ENCODE assay signal across 12 mouse cellular contexts in the genomic region with DNA sequence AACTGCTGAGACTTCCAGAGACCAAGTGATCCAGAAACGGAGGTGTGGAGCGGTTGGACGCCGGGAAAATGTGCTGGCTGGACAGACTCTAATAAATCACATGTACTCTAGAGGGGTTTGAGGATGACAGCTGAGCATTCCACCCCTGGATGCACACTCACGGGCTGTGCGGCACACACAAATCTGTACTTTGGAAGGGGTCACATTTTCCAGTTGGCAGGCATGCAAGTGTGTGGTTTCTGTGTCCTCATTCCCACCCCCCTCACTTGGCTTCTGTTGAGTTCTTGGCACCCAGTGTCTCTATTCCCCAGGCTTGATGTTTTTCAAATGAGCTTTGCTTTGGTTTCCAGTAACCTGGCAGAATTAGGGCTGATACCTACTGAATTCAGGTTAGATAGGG. TPM values are rescaled to one million over a fixed set of nuclear protein-coding genes. Genes with fewer than 3 reads are reported as not detected.
DNase-seq lines count a peak whose midpoint lies in the region; ATAC-seq lines count a peak whose summit lies in the region.
"Had no signal": no experiment of that assay in that cellular context is flagged by ENCODE, and none has a peak within 500 bp of the region (broad histone marks: within the 10 kb centered on the region; RNA-seq: fewer than 3 reads in every experiment).

No protein-coding gene starts in this region.

- ATAC-seq in limb, embryonic 13.5 days (ENCODE audit: low FRiP score, low read depth), result peak; percentile 69
- 0 out of 2 replicates have a peak, but pooled peaks have one; percentile 48 for ATAC-seq in limb, embryonic 15.5 days (ENCODE audit: insufficient number of reproducible peaks, low FRiP score, low TSS enrichment, low read depth)

- no peak overlapping the region for H3K9ac ChIP-seq in limb, embryonic 13.5 days
- H3K9ac ChIP-seq in limb, embryonic 15.5 days, result no peak overlapping the region

- peaks cover 30% of the 10 kb centered on the region for H3K4me1 ChIP-seq in heart, embryonic 10.5 days
- H3K4me1 ChIP-seq in limb, embryonic 13.5 days, result 0 out of 2 replicates have a peak, but pooled peaks cover 5% of the 10 kb centered on the region
- no peaks in the 10 kb centered on the region for H3K4me1 ChIP-seq in limb, embryonic 10.5 days
- 0 out of 2 replicates have a peak, but pooled peaks cover 3% of the 10 kb centered on the region for H3K4me1 ChIP-seq in limb, embryonic 15.5 days

- H3K27ac ChIP-seq in heart, embryonic 10.5 days, result no peak overlapping the region
- 0 out of 2 replicates have a peak overlapping the region, but pooled peaks have one; percentile 22 for H3K27ac ChIP-seq in limb, embryonic 13.5 days
- no peak overlapping the region for H3K27ac ChIP-seq in limb, embryonic 10.5 days
- H3K27ac ChIP-seq in limb, embryonic 15.5 days, result peak overlapping the region; percentile 5
- H3K27ac ChIP-seq: macrophage had no signal

- no peaks in the 10 kb centered on the region for H3K9me3 ChIP-seq in heart, embryonic 10.5 days
- no peaks in the 10 kb centered on the region for H3K9me3 ChIP-seq in limb, embryonic 13.5 days
- H3K9me3 ChIP-seq in limb, embryonic 10.5 days (replicated peaks), result no peaks in the 10 kb centered on the region
- H3K9me3 ChIP-seq in limb, embryonic 15.5 days, result no peaks in the 10 kb centered on the region

- peak; percentile 89 for DNase-seq in heart, adult 11 months
- DNase-seq in heart, embryonic 10.5 days (ENCODE audit: low spot score), result no peak
- DNase-seq in limb, embryonic 10.5 days (ENCODE audit: low spot score), result no peak
- peak; percentile 89 for DNase-seq in cerebellum, postnatal 14 days
- DNase-seq in yolk sac, embryonic 10.5 days (ENCODE audit: low spot score), result no peak
- DNase-seq: adrenal gland, adult 2 months; gastrocnemius, postnatal 10 days had no signal

- H3K4me3 ChIP-seq in heart, embryonic 10.5 days, result no peak overlapping the region
- no peak overlapping the region for H3K4me3 ChIP-seq in limb, embryonic 13.5 days
- H3K4me3 ChIP-seq in limb, embryonic 10.5 days, result no peak overlapping the region
- no peak overlapping the region for H3K4me3 ChIP-seq in limb, embryonic 15.5 days
- H3K4me3 ChIP-seq: erythroblast, embryonic 14.5 days had no signal

- no peaks in the 10 kb centered on the region for H3K27me3 ChIP-seq in heart, embryonic 10.5 days (ENCODE audit: insufficient read depth, poor library complexity, severe bottlenecking)
- no peaks in the 10 kb centered on the region for H3K27me3 ChIP-seq in limb, embryonic 13.5 days
- no peaks in the 10 kb centered on the region for H3K27me3 ChIP-seq in limb, embryonic 10.5 days (ENCODE audit: low read depth, poor library complexity, severe bottlenecking)
- no peaks in the 10 kb centered on the region for H3K27me3 ChIP-seq in limb, embryonic 15.5 days

- no peak overlapping the region for H3K4me2 ChIP-seq in limb, embryonic 13.5 days (replicated peaks)
- H3K4me2 ChIP-seq in limb, embryonic 15.5 days, result no peak overlapping the region
- H3K4me2 ChIP-seq: liver, embryonic 11.5 days had no signal

- peaks cover 49% of the 10 kb centered on the region for H3K36me3 ChIP-seq in heart, embryonic 10.5 days
- peaks cover 62% of the 10 kb centered on the region for H3K36me3 ChIP-seq in limb, embryonic 13.5 days
- H3K36me3 ChIP-seq in limb, embryonic 10.5 days, result peaks cover 64% of the 10 kb centered on the region
- peaks cover 53% of the 10 kb centered on the region for H3K36me3 ChIP-seq in limb, embryonic 15.5 days

- WGBS in heart, embryonic 10.5 days, result 89% methylated on average over 6 of the region's 6 CpGs
- 77% methylated on average over 6 of the region's 6 CpGs for WGBS in limb, embryonic 13.5 days
- WGBS in limb, embryonic 10.5 days, result 87% methylated on average over 6 of the region's 6 CpGs
- 61% methylated on average over 6 of the region's 6 CpGs for WGBS in limb, embryonic 15.5 days

RNA-seq across cellular contexts. Expression of a gene that starts 20.4 kb away (rescaled TPM):
- 1.8 and 2.3 TPM in 2 replicates for polyA plus RNA-seq in heart, embryonic 10.5 days (2016; fragmentation: Nextera tagmentation; extraction: Ambion mirVana)
- 3.5 and 3.7 TPM in 2 replicates for polyA plus RNA-seq in limb, embryonic 13.5 days (2015; fragmentation: Nextera tagmentation; extraction: Ambion mirVana)
- 1.3 TPM in 2 replicates for polyA plus RNA-seq in limb, embryonic 10.5 days (2016; fragmentation: Nextera tagmentation; extraction: Ambion mirVana)
- polyA plus RNA-seq in limb, embryonic 15.5 days (2015; fragmentation: Nextera tagmentation; extraction: Ambion mirVana), result 7.1 and 7.3 TPM in 2 replicates
- polyA plus RNA-seq: erythroblast, embryonic 14.5 days had no signal

RNA-seq across cellular contexts. Expression of a gene that starts 54.7 kb away (rescaled TPM):
- 44.4 and 64.0 TPM in 2 replicates for polyA plus RNA-seq in heart, embryonic 10.5 days (2016; fragmentation: Nextera tagmentation; extraction: Ambion mirVana)
- polyA plus RNA-seq in limb, embryonic 13.5 days (2015; fragmentation: Nextera tagmentation; extraction: Ambion mirVana), result 1.9 and 2.1 TPM in 2 replicates
- polyA plus RNA-seq in limb, embryonic 10.5 days (2016; fragmentation: Nextera tagmentation; extraction: Ambion mirVana), result 1.2 and 1.3 TPM in 2 replicates
- 6.1 and 6.3 TPM in 2 replicates for polyA plus RNA-seq in limb, embryonic 15.5 days (2015; fragmentation: Nextera tagmentation; extraction: Ambion mirVana)
- polyA plus RNA-seq: erythroblast, embryonic 14.5 days had no signal

Comparison
In these comparisons a context has a peak if more than half of its experiments do, and no peak if none do; other contexts are left out.
1. DNase-seq: peak in heart, adult 11 months (single experiment) and cerebellum, postnatal 14 days (2 of 2); none in heart, embryonic 10.5 days (single experiment), limb, embryonic 10.5 days (single experiment) and yolk sac, embryonic 10.5 days (single experiment).
2. H3K27ac ChIP-seq: peak in limb, embryonic 13.5 days (single experiment) and limb, embryonic 15.5 days (single experiment); none in heart, embryonic 10.5 days (single experiment) and limb, embryonic 10.5 days (single experiment).